ENCODE assay signal across 23 mouse cellular contexts in the genomic region with DNA sequence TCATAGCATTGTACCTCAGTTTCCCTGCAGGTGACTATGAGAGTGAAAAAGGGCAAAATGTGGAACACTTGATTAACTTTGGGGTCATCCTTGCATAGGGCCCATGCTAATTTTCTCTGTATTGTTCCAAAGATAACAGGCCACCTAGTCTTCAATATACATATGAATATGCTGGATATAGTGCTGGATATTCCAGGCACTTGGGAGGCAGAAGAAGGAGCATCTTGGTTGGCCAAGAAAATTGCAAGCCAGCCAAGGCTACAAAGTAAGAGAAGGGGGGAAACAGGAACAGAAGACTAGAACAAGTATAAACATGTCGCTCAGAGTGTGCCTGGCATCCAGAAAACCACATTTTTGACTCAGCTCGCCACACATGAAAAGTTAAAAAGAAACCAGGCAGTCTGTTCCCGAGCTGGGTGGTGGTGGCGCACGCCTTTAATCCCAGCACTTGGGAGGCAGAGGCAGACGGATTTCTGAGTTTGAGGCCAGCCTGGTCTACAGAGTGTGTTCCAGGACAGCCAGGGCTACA. TPM values are rescaled to one million over a fixed set of nuclear protein-coding genes. Genes with fewer than 3 reads are reported as not detected.
DNase-seq lines count a peak whose midpoint lies in the region; TF ChIP-seq lines count a peak whose summit lies in the region.
"Had no signal": no experiment of that assay in that cellular context is flagged by ENCODE, and none has a peak within 500 bp of the region (broad histone marks: within the 10 kb centered on the region; RNA-seq: fewer than 3 reads in every experiment).

No protein-coding gene starts in this region.

- TF ChIP-seq EP300 in CH12.LX (IDR thresholded peaks at IDR 0.05; ENCODE audit: low read length): peak; percentile 91

- peak overlapping the region; percentile 46; the same call in 1 of the 2 replicates for H3K27ac ChIP-seq in CH12.LX (ENCODE audit: insufficient read depth, low read depth)
- H3K27ac ChIP-seq: embryonic facial prominence, embryonic 10.5 days; embryonic facial prominence, embryonic 12.5 days; forebrain, embryonic 13.5 days; forebrain, embryonic 15.5 days had no signal

- H3K27me3 ChIP-seq in CH12.LX (replicated peaks): no peaks in the 10 kb centered on the region
- no peaks in the 10 kb centered on the region for H3K27me3 ChIP-seq in E14TG2a.4 (ENCODE audit: insufficient read depth, low read length)
- H3K27me3 ChIP-seq: embryonic facial prominence, embryonic 12.5 days; forebrain, embryonic 13.5 days; forebrain, embryonic 15.5 days; Patski had no signal

- no peaks in the 10 kb centered on the region for H3K9me3 ChIP-seq in CH12.LX (replicated peaks; ENCODE audit: low read length)
- H3K9me3 ChIP-seq in E14TG2a.4 (ENCODE audit: low read length): no peaks in the 10 kb centered on the region
- H3K9me3 ChIP-seq: embryonic facial prominence, embryonic 10.5 days; embryonic facial prominence, embryonic 12.5 days; forebrain, embryonic 13.5 days; forebrain, embryonic 15.5 days; G1E had no signal

- peak overlapping the region; percentile 52 for H3K4me2 ChIP-seq in CH12.LX (ENCODE audit: insufficient read depth, low read depth, poor library complexity, severe bottlenecking)
- H3K4me2 ChIP-seq: embryonic facial prominence, embryonic 12.5 days; forebrain, embryonic 13.5 days; forebrain, embryonic 15.5 days had no signal

- no peak for TF ChIP-seq RAD21 in CH12.LX (IDR thresholded peaks at IDR 0.05; ENCODE audit: low read depth, low read length)

- TF ChIP-seq CTCF in CH12.LX (conservative IDR thresholded peaks at IDR 0.05 in 1 of 2, IDR thresholded peaks at IDR 0.05 in 1 of 2; ENCODE audit: low read depth in 2 of 2, low read length in 2 of 2) (no peak), E14TG2a.4 (conservative IDR thresholded peaks at IDR 0.05; ENCODE audit: low read length) (no peak)

- no peaks in the 10 kb centered on the region for H3K36me3 ChIP-seq in CH12.LX (replicated peaks in 1 of 2; ENCODE audit: control insufficient read depth in 1 of 2, insufficient read depth in 1 of 2, low read length in 1 of 2)
- H3K36me3 ChIP-seq in E14TG2a.4 (ENCODE audit: insufficient read depth, low read length): peaks cover 45% of the 10 kb centered on the region
- H3K36me3 ChIP-seq: embryonic facial prominence, embryonic 10.5 days; embryonic facial prominence, embryonic 12.5 days; forebrain, embryonic 15.5 days; G1E had no signal

- 0 out of 2 replicates have a peak overlapping the region, but pooled peaks have one; percentile 3 for H3K9ac ChIP-seq in CH12.LX (ENCODE audit: insufficient read depth, low read depth)
- H3K9ac ChIP-seq: embryonic facial prominence, embryonic 12.5 days; forebrain, embryonic 13.5 days; forebrain, embryonic 15.5 days; forebrain, postnatal 0 days had no signal

- H3K4me1 ChIP-seq in CH12.LX (ENCODE audit: control insufficient read depth in 1 of 2, insufficient read depth in 2 of 2) (peaks cover 12 to 35% of the 10 kb centered on the region in 2 experiments), E14TG2a.4 (replicated peaks; ENCODE audit: low read depth, low read length) (peaks cover 55% of the 10 kb centered on the region)
- H3K4me1 ChIP-seq: embryonic facial prominence, embryonic 10.5 days; embryonic facial prominence, embryonic 12.5 days; forebrain, embryonic 13.5 days; forebrain, embryonic 15.5 days had no signal

- DNase-seq in CH12.LX (ENCODE audit: extremely low read depth) (peak; percentile 64), ES-CJ7 (ENCODE audit: low read depth, low spot score) (peak; percentile 55), R1 (ENCODE audit: low read depth, low spot score) (peak; percentile 66)
- DNase-seq in right cerebral cortex, postnatal 14 days: no peak
- DNase-seq in cerebellum, adult 8-10 months: no peak
- no peak for DNase-seq in embryo, embryonic 10 days (ENCODE audit: low spot score)
- no peak for DNase-seq in testis, postnatal 10 days (ENCODE audit: low spot score)
- DNase-seq: adrenal gland, adult 2 months; adrenal gland, postnatal 10 days; adrenal gland, postnatal 25 days; cerebellum, adult 11 months; cerebellum, adult 18-20 months; cerebellum, adult 9-11 months; cerebellum, postnatal 14 days; cerebellum, postnatal 36 days; forebrain, postnatal 0 days had no signal

- no peaks in the 10 kb centered on the region for H3K79me2 ChIP-seq in CH12.LX (replicated peaks; ENCODE audit: control insufficient read depth, extremely low read depth, insufficient read depth, poor library complexity, severe bottlenecking)

- TF ChIP-seq POLR2A in CH12.LX (IDR thresholded peaks at IDR 0.05; ENCODE audit: low read depth, low read length): no peak; the same call in 1 of the 2 replicates

- H3K4me3 ChIP-seq in CH12.LX (replicated peaks in 1 of 3; ENCODE audit: low read depth in 2 of 3, low read length in 2 of 3, poor library complexity in 1 of 3) (no peak overlapping the region), E14TG2a.4 (replicated peaks; ENCODE audit: low read length) (peak overlapping the region; percentile 95)
- H3K4me3 ChIP-seq: embryonic facial prominence, embryonic 10.5 days; embryonic facial prominence, embryonic 12.5 days; forebrain, embryonic 13.5 days; forebrain, embryonic 15.5 days had no signal

- in situ Hi-C loops in CH12.LX (cut with MboI; ENCODE audit: low pct_ligation_motif_present, low pct_unique_long_range_greater_than_20kb, low sequenced_read_pairs): no loop called here

- dilution Hi-C loops in CH12.LX (cut with MboI; ENCODE audit: extremely low pct_ligation_motif_present, extremely low pct_unique_long_range_greater_than_20kb, low sequenced_read_pairs): no loop called here

TF ChIP-seq in CH12.LX, 34 proteins besides CTCF, POLR2A, EP300 and RAD21 (continues in another document):
- TF ChIP-seq KAT2A (IDR thresholded peaks at IDR 0.05; ENCODE audit: insufficient replicate concordance, low read length) (no peak), MAZ (IDR thresholded peaks at IDR 0.05; ENCODE audit: low read depth, low read length) (0 out of 2 replicates have a peak, but pooled peaks have one; percentile 20), GABPA (IDR thresholded peaks at IDR 0.05; ENCODE audit: insufficient replicate concordance, low read depth, low read length) (no peak), ETS1 (conservative IDR thresholded peaks at IDR 0.05; ENCODE audit: low read depth, low read length) (peak; percentile 35; the same call in 1 of the 2 replicates), ELF1 (IDR thresholded peaks at IDR 0.05; ENCODE audit: low read depth, low read length) (no peak), UBTF (IDR thresholded peaks at IDR 0.05; ENCODE audit: low read depth, low read length) (no peak), TBP (conservative IDR thresholded peaks at IDR 0.05; ENCODE audit: low read depth, low read length) (0 out of 2 replicates have a peak, but pooled peaks have one; percentile 32), MXI1 (IDR thresholded peaks at IDR 0.05; ENCODE audit: low read depth, low read length) (0 out of 2 replicates have a peak, but pooled peaks have one; percentile 26), PAX5 (IDR thresholded peaks at IDR 0.05; ENCODE audit: low read length) (no peak), ZNF384 (IDR thresholded peaks at IDR 0.05; ENCODE audit: low read depth, low read length) (no peak), SMC3 (IDR thresholded peaks at IDR 0.05; ENCODE audit: low read depth, low read length) (no peak), E2F4 (IDR thresholded peaks at IDR 0.05; ENCODE audit: insufficient replicate concordance, low read depth, low read length) (no peak), SIN3A (IDR thresholded peaks at IDR 0.05; ENCODE audit: low read length) (no peak), ZKSCAN1 (IDR thresholded peaks at IDR 0.05; ENCODE audit: borderline replicate concordance, low read depth, low read length) (no peak), USF2 (conservative IDR thresholded peaks at IDR 0.05; ENCODE audit: low read depth, low read length) (no peak), CHD2 (IDR thresholded peaks at IDR 0.05; ENCODE audit: low read length) (peak; percentile 71), MAFK (IDR thresholded peaks at IDR 0.05; ENCODE audit: insufficient replicate concordance, low read length) (peak; percentile 57; the same call in 1 of the 2 replicates), ZC3H11A (IDR thresholded peaks at IDR 0.05; ENCODE audit: low read depth, low read length) (no peak), NELFE (IDR thresholded peaks at IDR 0.05; ENCODE audit: low read depth, low read length) (0 out of 2 replicates have a peak, but pooled peaks have one; percentile 36), USF1 (IDR thresholded peaks at IDR 0.05; ENCODE audit: low read depth, low read length) (no peak), MEF2A (IDR thresholded peaks at IDR 0.05; ENCODE audit: borderline replicate concordance, low read depth, low read length) (peak; percentile 84), MAX (IDR thresholded peaks at IDR 0.05; ENCODE audit: low read length) (0 out of 2 replicates have a peak, but pooled peaks have one; percentile 57), MYC (IDR thresholded peaks at IDR 0.05; ENCODE audit: low read depth, low read length) (peak; percentile 53; the same call in 1 of the 2 replicates), JUND (conservative IDR thresholded peaks at IDR 0.05; ENCODE audit: low read depth, low read length) (peak; percentile 38; the same call in 1 of the 2 replicates), TCF12 (IDR thresholded peaks at IDR 0.05; ENCODE audit: low read depth, low read length) (peak; percentile 52), ZMIZ1 (IDR thresholded peaks at IDR 0.05; ENCODE audit: low read depth, low read length) (0 out of 2 replicates have a peak, but pooled peaks have one; percentile 46), HCFC1 (IDR thresholded peaks at IDR 0.05; ENCODE audit: low read depth, low read length) (peak; percentile 25; the same call in 1 of the 2 replicates), IRF4 (IDR thresholded peaks at IDR 0.05; ENCODE audit: low read depth, low read length) (peak; percentile 93), POLR2AphosphoS2 (IDR thresholded peaks at IDR 0.05; ENCODE audit: low read depth, low read length) (no peak), CHD1 (IDR thresholded peaks at IDR 0.05; ENCODE audit: low read depth, low read length) (peak; percentile 99), JUN (IDR thresholded peaks at IDR 0.05; ENCODE audit: insufficient read depth, low read depth, low read length) (no peak), NRF1 (IDR thresholded peaks at IDR 0.05; ENCODE audit: low read depth, low read length) (no peak)

RNA-seq across cellular contexts. Expression of gene Tet1, which starts 15.4 kb away (rescaled TPM):
- total RNA-seq in CH12.LX (2012; rRNA removed): 0.50 and 0.55 TPM in 2 replicates
- total RNA-seq in CH12.LX (2014; rRNA removed): 0.23 and 0.31 TPM in 2 replicates
- polyA plus RNA-seq in CH12.LX (2012; ENCODE audit: insufficient read length, low read depth): 0.34 and 0.60 TPM in 2 replicates
- polyA plus RNA-seq: G1E had no signal

RNA-seq across cellular contexts. Expression of gene Slc25a16, which starts 27.0 kb away (rescaled TPM):
- total RNA-seq in CH12.LX (2012; rRNA removed) (9.8 and 12.0 TPM in 2 replicates), CH12.LX (2014; rRNA removed) (27.0 TPM in 2 replicates)
- polyA plus RNA-seq in CH12.LX (2012; ENCODE audit: insufficient read length, low read depth): 12.1 and 16.8 TPM in 2 replicates

RNA-seq across cellular contexts. Expression of gene Dna2, which starts 53.4 kb away (rescaled TPM):
- 31.7 and 38.6 TPM in 2 replicates for total RNA-seq in CH12.LX (2012; rRNA removed)
- 38.6 and 41.2 TPM in 2 replicates for total RNA-seq in CH12.LX (2014; rRNA removed)
- 33.1 and 33.4 TPM in 2 replicates for polyA plus RNA-seq in CH12.LX (2012; ENCODE audit: insufficient read length, low read depth)

Comparison
In these comparisons a context has a peak if more than half of its experiments do, and no peak if none do; other contexts are left out.
1. DNase-seq: peak in CH12.LX (single experiment), ES-CJ7 (single experiment) and R1 (single experiment); none in right cerebral cortex, postnatal 14 days (single experiment), cerebellum, adult 8-10 months (single experiment), embryo, embryonic 10 days (single experiment) and testis, postnatal 10 days (single experiment).